8 mouse cellular contexts compared by ENCODE assay signal in genomic region chr4:47353416-47354111, GRCm38 (mm10). TPM values are rescaled to one million over a fixed set of nuclear protein-coding genes. Genes with fewer than 3 reads are reported as not detected.
DNase-seq lines count a peak whose midpoint lies in the region; ATAC-seq and TF ChIP-seq lines count a peak whose summit lies in the region.

No protein-coding gene starts in this region.

- peak overlapping the region; percentile 90 for H3K4me3 ChIP-seq in ES-Bruce4 (ENCODE audit: low read depth, low read length)
- peak overlapping the region; percentile 94 for H3K4me3 ChIP-seq in embryonic facial prominence, embryonic 11.5 days (ENCODE audit: low read depth, low read length)
- peak overlapping the region; percentile 67 to 90 for H3K4me3 ChIP-seq in heart, embryonic 14.5 days (ENCODE audit: control insufficient read depth in 1 of 2, insufficient read depth in 1 of 2, low read depth in 1 of 2, low read length in 2 of 2)
- H3K4me3 ChIP-seq in lung, adult 2 months (replicated peaks; ENCODE audit: extremely low read depth, low read depth, low read length), result peak overlapping the region; percentile 91

- peaks cover 3% of the 10 kb centered on the region for H3K4me1 ChIP-seq in ES-Bruce4 (ENCODE audit: control insufficient read depth, insufficient read depth, low read length)
- no peaks in the 10 kb centered on the region; the same call in 1 of the 2 replicates for H3K4me1 ChIP-seq in embryonic facial prominence, embryonic 11.5 days (ENCODE audit: control insufficient read depth, insufficient read depth, low read length)
- peaks cover 2 to 30% of the 10 kb centered on the region in 2 experiments; a peak in 2 of 4 replicates for H3K4me1 ChIP-seq in heart, embryonic 14.5 days (ENCODE audit: control insufficient read depth in 2 of 2, insufficient read depth in 2 of 2, low read length in 2 of 2)
- H3K4me1 ChIP-seq in lung, adult 2 months (ENCODE audit: control insufficient read depth, insufficient read depth, low read length), result peaks cover 8% of the 10 kb centered on the region

- DNase-seq in adipocyte (ENCODE audit: low spot score), result peak; percentile 41
- peak; percentile 68 for DNase-seq in embryonic facial prominence, embryonic 11.5 days (ENCODE audit: low spot score)
- DNase-seq in kidney, postnatal 10 days, result peak; percentile 86
- DNase-seq in lung, adult 2 months, result no peak
- DNase-seq in ovary, postnatal 14 days (ENCODE audit: low spot score), result peak; percentile 56

- no peaks in the 10 kb centered on the region for H3K9me3 ChIP-seq in ES-Bruce4 (replicated peaks; ENCODE audit: control insufficient read depth, insufficient read depth, low read length, poor library complexity, severe bottlenecking)
- H3K9me3 ChIP-seq in embryonic facial prominence, embryonic 11.5 days (replicated peaks; ENCODE audit: control insufficient read depth, low read length), result no peaks in the 10 kb centered on the region
- H3K9me3 ChIP-seq in heart, embryonic 14.5 days (ENCODE audit: control insufficient read depth, low read length), result no peaks in the 10 kb centered on the region

- no peak overlapping the region for H3K27ac ChIP-seq in ES-Bruce4 (ENCODE audit: insufficient read depth, low read length)
- peak overlapping the region; percentile 94 for H3K27ac ChIP-seq in embryonic facial prominence, embryonic 11.5 days (replicated peaks; ENCODE audit: low read depth, low read length)
- H3K27ac ChIP-seq in heart, embryonic 14.5 days (replicated peaks in 1 of 2; ENCODE audit: control insufficient read depth in 1 of 2, insufficient read depth in 1 of 2, low read depth in 2 of 2, low read length in 2 of 2), result peak overlapping the region; percentile 84 to 96

- TF ChIP-seq CTCF in ES-Bruce4 (IDR thresholded peaks at IDR 0.05; ENCODE audit: low read depth, low read length), result no peak
- TF ChIP-seq CTCF in lung, adult 2 months (IDR thresholded peaks at IDR 0.05; ENCODE audit: insufficient read depth, low read length), result no peak

- 0 out of 2 replicates have a peak, but pooled peaks cover 3% of the 10 kb centered on the region for H3K27me3 ChIP-seq in ES-Bruce4 (ENCODE audit: control insufficient read depth, insufficient read depth, low read length, poor library complexity, severe bottlenecking)
- H3K27me3 ChIP-seq in embryonic facial prominence, embryonic 11.5 days (ENCODE audit: control insufficient read depth, insufficient read depth, low read length), result no peaks in the 10 kb centered on the region
- H3K27me3 ChIP-seq in heart, embryonic 14.5 days (ENCODE audit: control insufficient read depth, insufficient read depth, low read length), result no peaks in the 10 kb centered on the region

- H3K9ac ChIP-seq in ES-Bruce4 (ENCODE audit: low read depth, poor library complexity, severe bottlenecking), result peak overlapping the region; percentile 95
- H3K9ac ChIP-seq in embryonic facial prominence, embryonic 11.5 days (replicated peaks; ENCODE audit: low read length), result peak overlapping the region; percentile 94
- peak overlapping the region; percentile 95 for H3K9ac ChIP-seq in heart, embryonic 14.5 days (ENCODE audit: low read length)

- no peak for TF ChIP-seq EP300 in ES-Bruce4 (IDR thresholded peaks at IDR 0.05; ENCODE audit: insufficient read depth, low read depth, low read length)

- WGBS in embryonic facial prominence, embryonic 11.5 days, result under 1% methylated on average over 63 of the region's 73 CpGs
- under 1% methylated on average over 57 of the region's 73 CpGs for WGBS in heart, embryonic 14.5 days
- 2% methylated on average over 70 of the region's 73 CpGs for WGBS in lung, adult 2 months

- TF ChIP-seq POLR2A in ES-Bruce4 (IDR thresholded peaks at IDR 0.05; ENCODE audit: insufficient read depth, low read length), result no peak
- TF ChIP-seq POLR2A in lung, adult 2 months (IDR thresholded peaks at IDR 0.05; ENCODE audit: borderline replicate concordance, extremely low read depth, low read depth, low read length), result no peak

- peak overlapping the region; percentile 70 for H3K4me2 ChIP-seq in embryonic facial prominence, embryonic 11.5 days (ENCODE audit: low read depth, low read length)
- peak overlapping the region; percentile 69 for H3K4me2 ChIP-seq in heart, embryonic 14.5 days (ENCODE audit: low read length)

- H3K36me3 ChIP-seq in ES-Bruce4 (ENCODE audit: control insufficient read depth, insufficient read depth, low read length, poor library complexity, severe bottlenecking), result no peaks in the 10 kb centered on the region
- no peaks in the 10 kb centered on the region for H3K36me3 ChIP-seq in embryonic facial prominence, embryonic 11.5 days (replicated peaks; ENCODE audit: control insufficient read depth, insufficient read depth, low read depth, low read length)
- H3K36me3 ChIP-seq in heart, embryonic 14.5 days (ENCODE audit: control insufficient read depth, insufficient read depth, low read length), result no peaks in the 10 kb centered on the region

- peak; percentile 66 for ATAC-seq in embryonic facial prominence, embryonic 11.5 days (replicated peaks; ENCODE audit: insufficient number of reproducible peaks, low FRiP score, low TSS enrichment, low read depth)
- peak; percentile 74 for ATAC-seq in heart, embryonic 14.5 days (ENCODE audit: insufficient number of reproducible peaks, insufficient read depth, low FRiP score, low read depth)
- no peak for ATAC-seq in monocyte, adult 5-6 weeks (replicated peaks; ENCODE audit: insufficient number of reproducible peaks, low FRiP score, low TSS enrichment, poor library complexity, severe bottlenecking)

RNA-seq across cellular contexts. Expression of gene Tgfbr1, which starts 0.5 kb away (rescaled TPM):
- 19.5 and 20.7 TPM in 2 replicates for polyA plus RNA-seq in ES-Bruce4 (2011; ENCODE audit: insufficient read depth, insufficient read length, low read depth, missing spikeins)
- polyA plus RNA-seq in embryonic facial prominence, embryonic 11.5 days (2014; fragmentation: Nextera tagmentation; extraction: Ambion mirVana), result 105 and 111 TPM in 2 replicates
- polyA plus RNA-seq in heart, embryonic 14.5 days (2014; fragmentation: Nextera tagmentation; extraction: Ambion mirVana), result 29.8 and 30.3 TPM in 2 replicates
- 6.2 and 9.9 TPM in 2 replicates for polyA plus RNA-seq in lung, adult 2 months (2012; rRNA removed)
- total RNA-seq in monocyte, adult 5-6 weeks (2017), result 149 to 221 TPM (median 220 TPM) in 3 replicates
